Mouse (Mus musculus) macrophage (primary cell): Measurements from ENCODE around the gene Pigl. TPM values are rescaled to one million over a fixed set of nuclear protein-coding genes. Genes with fewer than 3 reads are reported as not detected.

Source experiments
- H3K27ac ChIP-seq: fragments of 350-480 bp; formaldehyde crosslinking; 2 replicates; pipeline ENCODE4 v1.9.0; 2021
- H3K36me3 ChIP-seq: fragments of 350-480 bp; formaldehyde crosslinking; 2 replicates; pipeline ENCODE4 v1.9.0; 2021; ENCODE audit errors: inconsistent target
- H3K4me3 ChIP-seq: fragments of 350-480 bp; formaldehyde crosslinking; 2 replicates; pipeline ENCODE4 v1.9.0; 2021; ENCODE audit errors: inconsistent target
- H3K79me2 ChIP-seq: fragments of 350-480 bp; formaldehyde crosslinking; 2 replicates; pipeline ENCODE4 v1.9.0; 2021; ENCODE audit errors: inconsistent target
- WGBS: methylation state at CpG from one replicate; pipeline ENCODE4 v1.1.7; 2026; ENCODE audit warnings: inconsistent platforms; ENCODE audit not compliant: missing documents; 5-methylcytosine and 5-hydroxymethylcytosine counted together
- polyA plus RNA-seq: library from polyadenylated mRNA; stranded (reverse); fragments of 250-400 nt; gene quantifications from 3 replicates; pipeline ENCODE4 v1.2.4, GENCODE M21; 2018; ENCODE audit warnings: inconsistent platforms

The Pigl gene
- polyA plus RNA-seq, 1 experiment from 2014 or later, result 5.2 TPM

DNA sequence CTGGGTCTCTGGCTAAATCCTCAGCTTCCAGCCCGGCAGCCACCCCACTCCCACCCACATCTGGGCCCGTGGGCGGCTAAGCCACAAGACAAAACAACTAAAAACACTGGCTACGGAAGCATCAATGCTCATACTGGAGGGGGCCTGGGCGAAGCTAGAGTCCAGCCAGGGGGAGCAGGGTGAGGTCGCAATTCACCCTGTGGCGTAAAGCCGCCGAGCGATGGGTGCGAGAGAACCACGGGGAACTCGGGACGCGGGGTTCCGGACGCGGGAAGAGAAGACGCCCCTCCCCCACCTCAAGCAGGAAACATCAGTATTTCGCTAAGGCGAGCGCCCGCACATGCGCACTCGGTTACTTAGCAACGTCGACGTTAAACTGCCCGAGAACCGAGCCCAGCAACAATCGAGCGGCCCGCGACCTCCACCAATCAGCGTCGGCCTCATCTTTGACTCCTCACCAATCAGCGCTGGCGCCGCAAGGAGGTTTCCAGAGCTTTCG is 92.5 kb downstream of the Pigl start, which contains the start of gene Ubb:
TSS of gene Ubb (plus strand) at position 445 of the 499 bp plus-strand sequence.
- Histone ChIP-seq H3K27ac (peak within 1 kb of the TSS; percentile 100), H3K4me3 (peak within 1 kb of the TSS; percentile 73), H3K36me3 (peaks cover 12% of the 10 kb centered on the region; the same call in 1 of the 2 replicates), H3K79me2 (peaks cover 31% of the 10 kb centered on the region)
- WGBS, result 2% methylated on average over 40 of the region's 40 CpGs

DNA sequence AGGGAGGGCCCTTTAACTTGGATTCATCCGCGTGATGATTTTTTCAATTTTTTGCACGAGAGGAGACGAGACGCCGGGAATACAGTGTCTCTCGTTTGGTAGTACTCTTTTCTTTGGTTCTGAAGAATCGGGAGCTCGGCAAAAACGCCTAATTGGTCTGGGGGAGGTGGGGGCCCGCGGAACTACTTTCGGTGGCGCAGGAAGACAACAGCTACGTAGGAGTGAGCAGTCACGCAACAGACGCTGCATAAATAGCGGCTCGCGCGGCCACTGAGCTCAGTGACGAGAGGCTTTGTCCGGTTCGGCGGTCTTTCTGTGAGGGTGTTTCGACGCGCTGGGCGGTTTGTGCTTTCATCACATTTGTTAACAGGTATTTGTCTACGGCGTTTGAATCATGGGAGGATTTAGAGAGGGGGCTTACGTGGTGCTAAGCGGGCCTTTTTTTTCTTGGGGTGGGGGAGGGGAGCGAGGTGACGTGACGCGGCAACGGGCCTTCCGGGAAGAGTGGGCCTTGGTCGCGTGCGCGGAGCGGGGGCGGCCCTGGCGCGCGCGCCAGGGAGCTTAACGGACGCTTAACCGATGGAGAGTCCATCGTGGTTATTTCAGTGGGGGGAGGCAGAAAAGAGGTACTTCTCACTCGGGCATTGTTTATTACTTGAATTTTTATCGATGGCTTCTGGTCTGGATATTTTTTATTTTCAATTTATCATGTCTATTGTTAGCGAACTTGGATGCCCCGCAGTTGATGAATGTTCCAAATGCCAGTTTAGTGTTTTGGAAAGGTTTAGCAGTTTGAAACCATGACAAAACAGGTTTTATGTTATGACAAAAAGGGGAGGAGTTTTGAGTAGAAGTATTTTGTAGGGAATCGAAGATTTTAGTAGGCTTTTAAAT is 93.2 kb downstream of the Pigl start:
- H3K4me3 ChIP-seq, result peak overlapping the region; percentile 73
- peaks cover 31% of the 10 kb centered on the region for H3K79me2 ChIP-seq
- peaks cover 12% of the 10 kb centered on the region; the same call in 1 of the 2 replicates for H3K36me3 ChIP-seq
- H3K27ac ChIP-seq, result peak overlapping the region; percentile 100
- WGBS, result under 1% methylated on average over 56 of the region's 58 CpGs

DNA sequence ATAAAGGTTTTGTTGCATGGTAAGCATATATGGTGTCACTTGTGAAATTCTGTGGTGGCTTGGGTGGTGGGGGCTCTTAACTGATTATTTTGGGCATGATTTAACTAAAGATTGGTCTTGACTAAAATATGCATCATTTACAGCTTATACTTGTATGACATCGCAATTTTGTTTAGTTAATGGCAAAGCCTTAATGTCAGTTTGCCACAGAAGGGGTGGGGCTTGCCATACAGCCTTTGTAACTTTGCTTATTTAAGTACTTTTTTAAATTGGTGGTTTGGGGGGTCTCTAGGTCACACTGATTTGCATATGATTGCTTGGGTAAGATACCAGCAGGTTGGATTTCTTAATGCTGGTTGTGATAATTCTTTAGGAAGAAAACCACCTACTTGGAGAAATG is 94.9 kb downstream of the Pigl start:
- peak overlapping the region; percentile 71 for H3K4me3 ChIP-seq
- WGBS, result 0% methylated on average over 1 of the region's 1 CpGs
- H3K79me2 ChIP-seq, result peaks cover 31% of the 10 kb centered on the region
- H3K36me3 ChIP-seq, result peaks cover 12% of the 10 kb centered on the region; the same call in 1 of the 2 replicates
- peak overlapping the region; percentile 19; the same call in 1 of the 2 replicates for H3K27ac ChIP-seq

DNA sequence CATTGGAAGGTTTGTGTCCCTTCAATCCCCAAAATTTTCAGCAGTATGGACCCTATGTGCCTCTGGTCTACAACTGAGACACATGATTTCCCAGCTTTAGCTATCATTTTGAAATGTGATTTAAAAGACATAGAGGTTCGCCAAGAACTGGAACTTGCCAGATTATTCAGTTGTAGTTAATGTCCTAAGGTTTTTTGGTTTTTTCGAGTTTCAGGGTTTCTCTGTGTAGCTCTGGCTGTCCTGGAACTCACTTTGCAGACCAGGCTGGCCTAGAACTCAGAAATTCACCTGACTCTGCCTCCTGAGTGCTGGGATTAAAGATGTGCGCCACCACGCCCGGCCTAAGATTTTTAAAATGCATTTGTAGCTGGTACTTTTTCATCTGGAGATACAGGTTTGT is 95.4 kb downstream of the Pigl start:
- WGBS, result 54% methylated on average over 5 of the region's 5 CpGs
- Histone ChIP-seq H3K79me2 (peaks cover 31% of the 10 kb centered on the region), H3K4me3 (peak overlapping the region; percentile 71), H3K36me3 (peaks cover 12% of the 10 kb centered on the region; the same call in 1 of the 2 replicates), H3K27ac (0 out of 2 replicates have a peak overlapping the region, but pooled peaks have one; percentile 19)

DNA sequence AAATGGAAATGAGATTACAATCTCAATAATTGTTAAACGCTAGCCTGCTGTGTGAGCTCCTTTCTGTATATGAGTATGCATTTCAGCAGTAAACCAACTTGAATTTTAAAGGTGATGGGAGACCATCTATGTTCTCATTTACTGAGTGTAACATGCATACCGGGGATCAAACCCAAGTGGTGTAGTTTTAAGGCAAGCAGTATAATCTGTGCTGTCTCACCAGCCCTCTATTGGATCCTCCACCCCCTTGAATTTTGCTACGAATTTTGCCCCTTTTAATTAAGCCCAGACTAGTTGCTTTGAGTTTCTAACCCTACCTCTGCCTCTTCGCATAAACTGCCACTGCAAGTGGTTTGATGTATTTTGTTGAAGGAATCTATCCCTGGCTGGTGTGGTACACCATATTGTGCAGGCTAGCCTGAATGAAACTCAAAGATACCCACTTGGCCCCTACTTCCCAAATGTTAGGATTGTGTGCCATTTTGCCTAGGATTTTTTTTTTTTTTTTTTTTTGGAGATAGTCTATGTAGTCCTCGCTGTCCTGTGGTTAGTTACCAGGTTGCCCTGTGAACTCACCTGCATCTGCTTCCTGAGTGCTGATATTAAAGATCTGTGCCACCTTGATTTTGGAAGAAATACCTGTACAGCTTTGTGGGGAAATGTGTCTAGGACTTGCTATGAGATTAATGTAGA is 96.0 kb downstream of the Pigl start:
- whole genome bisulfite sequencing, result 59% methylated on average over 5 of the region's 5 CpGs
- Histone ChIP-seq H3K27ac (no peak overlapping the region), H3K79me2 (peaks cover 31% of the 10 kb centered on the region), H3K36me3 (peaks cover 12% of the 10 kb centered on the region; the same call in 1 of the 2 replicates), H3K4me3 (peak overlapping the region; percentile 71)

DNA sequence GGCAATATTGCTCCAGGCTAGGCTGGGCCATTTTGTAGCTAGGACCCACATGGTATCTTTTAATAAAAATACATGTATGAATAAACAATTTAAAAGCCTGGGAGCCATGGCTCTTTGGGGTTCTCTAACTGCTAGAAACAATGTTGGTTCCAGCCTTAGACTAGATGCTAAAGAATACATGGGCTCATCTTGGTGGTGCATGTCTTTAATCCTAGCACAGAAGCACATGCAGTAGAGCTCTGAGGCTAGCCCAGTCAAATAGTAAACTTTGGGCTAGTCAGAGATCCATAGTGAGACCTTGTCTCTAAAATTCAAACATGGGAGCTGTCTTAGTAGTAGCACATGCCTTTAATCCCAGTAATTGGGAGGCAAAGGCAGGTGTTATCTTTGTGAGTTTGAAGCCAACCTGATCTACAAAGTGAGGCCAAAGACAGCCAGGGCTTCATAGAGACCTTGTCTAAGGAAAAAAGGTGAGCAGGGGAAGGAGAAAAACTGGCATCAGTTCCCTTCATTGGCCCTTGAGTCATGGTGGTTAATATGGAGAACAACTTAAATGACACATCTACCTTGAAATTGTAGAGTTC is 96.8 kb downstream of the Pigl start:
- peaks cover 12% of the 10 kb centered on the region; the same call in 1 of the 2 replicates for H3K36me3 ChIP-seq
- peaks cover 31% of the 10 kb centered on the region for H3K79me2 ChIP-seq
- no peak overlapping the region for H3K27ac ChIP-seq
- peak overlapping the region; percentile 71; the same call in 1 of the 2 replicates for H3K4me3 ChIP-seq

DNA sequence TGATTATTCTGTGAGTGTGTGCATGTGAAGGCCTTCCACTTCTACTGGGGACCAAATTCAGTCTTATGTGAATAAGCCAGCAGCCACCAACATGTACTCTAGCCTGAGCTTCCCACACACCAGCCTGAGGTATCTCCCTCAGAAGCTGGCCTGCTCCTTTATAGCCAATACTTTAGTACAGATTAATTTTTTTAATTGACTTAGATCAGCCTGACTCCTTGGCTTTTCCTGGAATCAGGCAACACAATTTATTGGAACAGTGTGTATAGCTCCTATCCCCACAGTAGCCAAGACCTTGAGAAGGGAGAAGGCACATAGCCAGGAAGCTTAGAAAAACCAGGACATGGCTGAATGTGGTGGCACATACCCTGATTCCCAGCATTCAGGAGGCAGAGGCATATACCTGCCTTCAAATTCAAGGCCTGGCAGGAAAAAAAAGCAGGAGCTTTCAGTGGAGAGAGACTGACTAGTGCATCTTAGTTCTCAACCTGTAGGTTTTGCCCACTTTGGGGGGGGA is 97.7 kb downstream of the Pigl start:
- Histone ChIP-seq H3K27ac (no peak overlapping the region), H3K36me3 (peaks cover 12% of the 10 kb centered on the region; the same call in 1 of the 2 replicates), H3K79me2 (peaks cover 31% of the 10 kb centered on the region), H3K4me3 (no peak overlapping the region)

DNA sequence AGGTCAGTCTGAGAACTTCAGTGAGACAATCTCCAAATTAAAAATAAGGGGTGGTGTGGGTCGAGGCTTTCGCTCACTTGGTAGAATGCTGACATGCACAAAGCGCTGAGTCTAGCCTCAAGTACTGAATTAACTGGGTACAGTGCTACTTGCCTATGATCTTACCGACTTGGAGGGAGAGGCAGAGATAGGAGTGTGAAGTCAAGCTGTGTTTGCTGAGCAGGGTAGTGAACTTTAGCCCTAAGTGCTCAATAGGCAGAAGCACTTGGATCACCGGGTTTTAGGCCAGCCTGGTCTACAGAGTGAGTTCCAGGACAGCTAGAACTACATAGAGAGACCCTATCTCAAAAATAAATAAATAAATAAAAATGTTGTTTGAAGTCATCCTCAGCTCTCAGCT is 98.9 kb downstream of the Pigl start:
- H3K36me3 ChIP-seq, result peaks cover 12% of the 10 kb centered on the region; the same call in 1 of the 2 replicates
- H3K4me3 ChIP-seq, result no peak overlapping the region
- no peak overlapping the region for H3K27ac ChIP-seq
- H3K79me2 ChIP-seq, result peaks cover 22% of the 10 kb centered on the region
- WGBS, result 90% methylated on average over 5 of the region's 5 CpGs

DNA sequence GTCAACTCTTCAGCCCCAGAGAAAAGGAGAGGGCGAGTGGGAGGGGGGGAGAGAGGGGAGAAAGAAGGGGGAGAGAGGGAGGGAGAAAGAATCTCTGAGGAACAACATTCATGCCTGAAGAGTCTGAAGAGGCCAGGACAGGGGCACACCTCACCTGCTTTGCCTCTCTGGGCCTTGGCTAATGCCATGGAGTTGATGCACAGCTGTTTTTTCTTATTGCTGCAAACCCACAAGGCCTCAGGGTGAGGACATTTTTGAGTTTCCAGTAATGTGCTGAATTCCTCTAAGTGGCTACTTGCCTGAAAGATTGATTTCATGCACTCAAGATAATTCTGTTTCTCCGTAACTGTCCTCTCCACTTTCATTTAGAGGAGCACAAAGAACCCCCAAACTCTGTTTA is 99.9 kb downstream of the Pigl start:
- H3K36me3 ChIP-seq, result peaks cover 10% of the 10 kb centered on the region; the same call in 1 of the 2 replicates
- no peak overlapping the region for H3K27ac ChIP-seq
- H3K4me3 ChIP-seq, result no peak overlapping the region
- peaks cover 16% of the 10 kb centered on the region for H3K79me2 ChIP-seq
- 92% methylated on average over 2 of the region's 2 CpGs for WGBS

DNA sequence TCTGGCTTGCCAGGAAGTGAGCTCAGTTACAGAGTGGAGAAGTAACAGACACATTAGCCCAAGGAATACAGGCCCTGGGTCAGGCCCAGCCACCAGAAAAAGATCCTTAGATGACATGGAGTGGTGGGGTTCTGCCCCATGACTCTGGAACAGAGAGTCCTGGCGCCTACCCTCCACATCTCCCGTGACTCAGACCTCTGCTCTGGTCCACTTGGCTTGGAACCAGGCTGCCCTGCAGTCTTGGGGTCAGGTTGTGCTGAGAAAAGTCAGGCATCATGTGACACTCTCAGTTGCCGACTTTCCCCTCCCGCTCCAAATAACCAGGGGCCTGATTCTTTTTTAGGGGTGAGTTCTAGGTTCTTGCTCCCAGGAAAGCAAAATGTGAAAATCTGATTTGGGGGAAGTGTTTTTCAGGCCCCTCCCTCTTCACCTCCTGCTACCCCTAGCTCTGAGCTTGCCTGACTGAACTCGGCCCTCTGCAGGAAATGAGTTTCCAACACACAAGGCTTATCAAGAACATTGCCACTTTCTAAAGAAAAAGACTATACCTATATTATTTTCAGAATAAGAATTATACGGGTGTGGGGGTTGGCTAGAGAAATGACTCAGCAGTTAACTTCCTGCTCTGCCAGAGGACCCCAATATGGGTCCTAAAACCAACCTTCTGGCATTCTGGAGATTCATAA is 100.8 kb downstream of the Pigl start:
- whole genome bisulfite sequencing, result 25% methylated on average over 6 of the region's 6 CpGs
- Histone ChIP-seq H3K4me3 (no peak overlapping the region), H3K36me3 (peaks cover under 1% of the 10 kb centered on the region; the same call in 1 of the 2 replicates), H3K79me2 (peaks cover 6% of the 10 kb centered on the region), H3K27ac (no peak overlapping the region)

DNA sequence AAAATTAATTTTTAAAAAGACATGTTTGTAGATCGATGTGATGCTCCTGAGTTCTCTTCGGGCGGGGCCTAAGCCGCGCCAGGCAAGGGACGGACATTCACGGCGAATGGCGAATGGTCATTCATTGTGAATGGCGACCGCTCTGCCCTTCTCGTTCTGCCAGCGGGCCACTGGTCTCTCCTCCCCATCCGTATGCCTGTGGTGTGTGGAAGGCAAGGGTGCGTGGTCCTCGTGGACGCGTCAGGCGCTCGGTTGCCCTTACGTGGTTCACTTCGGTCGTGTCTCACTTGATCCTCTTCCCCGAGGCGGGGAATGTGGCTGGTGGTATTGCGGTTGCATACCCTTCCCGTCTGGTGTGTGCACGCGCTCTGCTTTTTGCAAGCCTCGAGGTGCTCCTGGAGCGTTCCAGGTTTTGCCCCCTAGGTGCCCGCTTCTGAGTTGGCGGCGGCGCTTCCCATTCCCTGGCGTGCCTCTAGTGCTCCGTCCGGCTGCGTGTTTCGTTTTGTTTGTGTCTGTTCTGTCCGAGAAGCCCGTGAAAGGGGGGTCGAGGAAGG is 102.3 kb downstream of the Pigl start:
- H3K27ac ChIP-seq, result no peak overlapping the region
- H3K79me2 ChIP-seq, result no peaks in the 10 kb centered on the region
- 49% methylated on average over 43 of the region's 43 CpGs for WGBS
- H3K36me3 ChIP-seq, result no peaks in the 10 kb centered on the region
- H3K4me3 ChIP-seq, result no peak overlapping the region; the same call in 1 of the 2 replicates

DNA sequence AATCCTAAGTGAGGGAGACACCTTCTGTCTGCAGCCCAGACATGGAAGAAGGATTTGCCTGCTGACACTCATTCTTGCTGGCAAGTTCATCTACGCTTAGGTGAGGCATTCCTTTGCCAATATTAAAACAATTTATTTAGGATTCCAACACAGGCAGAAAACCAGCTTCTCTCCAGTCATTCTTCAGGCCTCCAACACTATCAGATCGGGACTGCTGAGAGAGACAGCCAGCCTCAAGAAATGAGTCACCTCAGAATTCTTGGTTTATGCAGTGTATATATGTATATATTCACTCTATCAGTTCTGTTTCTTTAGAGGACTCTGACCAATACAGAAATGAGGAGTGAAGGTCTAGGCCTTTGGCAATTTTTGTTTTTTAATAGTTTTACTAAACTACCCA is 105.3 kb downstream of the Pigl start:
- whole genome bisulfite sequencing, result 93% methylated on average over 2 of the region's 2 CpGs
- no peaks in the 10 kb centered on the region for H3K36me3 ChIP-seq
- no peaks in the 10 kb centered on the region for H3K79me2 ChIP-seq
- no peak overlapping the region for H3K27ac ChIP-seq
- no peak overlapping the region for H3K4me3 ChIP-seq
